Mouse (Mus musculus): ENCODE results near the gene Ctc1. TPM values are rescaled to one million over a fixed set of nuclear protein-coding genes. Genes with fewer than 3 reads are reported as not detected.

Gene Ctc1
- total RNA-seq, 2 experiments from 2014 or later = 50.2 to 51.3 TPM

GRCm38 (mm10) chr11:69066163-69066861 is 50.6 kb downstream of the Ctc1 start:
- DNase-seq (ENCODE audit: low spot score in 2 of 2) = no peak

DNA sequence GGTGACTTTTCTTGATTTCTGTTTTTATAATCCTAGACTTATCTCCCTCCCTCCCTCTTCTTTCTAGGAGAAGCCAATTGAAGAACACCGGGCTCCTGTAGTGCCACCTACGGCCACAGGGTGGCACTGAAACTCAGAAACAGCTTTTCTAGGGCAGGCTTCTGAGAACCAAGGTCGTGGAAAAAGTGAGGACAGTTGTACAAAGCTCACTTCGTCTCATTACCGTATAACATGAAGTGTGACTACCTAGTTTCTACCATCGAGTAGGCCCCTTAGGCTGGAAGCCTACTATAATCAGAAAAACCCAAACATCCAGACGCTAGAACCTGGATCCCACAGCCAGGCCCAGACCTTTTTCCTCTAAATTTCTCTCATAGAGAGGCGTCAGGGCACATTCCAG is 51.2 kb downstream of the Ctc1 start:
- peak; percentile 60 to 84 for DNase-seq (ENCODE audit: low spot score in 2 of 2)

DNA sequence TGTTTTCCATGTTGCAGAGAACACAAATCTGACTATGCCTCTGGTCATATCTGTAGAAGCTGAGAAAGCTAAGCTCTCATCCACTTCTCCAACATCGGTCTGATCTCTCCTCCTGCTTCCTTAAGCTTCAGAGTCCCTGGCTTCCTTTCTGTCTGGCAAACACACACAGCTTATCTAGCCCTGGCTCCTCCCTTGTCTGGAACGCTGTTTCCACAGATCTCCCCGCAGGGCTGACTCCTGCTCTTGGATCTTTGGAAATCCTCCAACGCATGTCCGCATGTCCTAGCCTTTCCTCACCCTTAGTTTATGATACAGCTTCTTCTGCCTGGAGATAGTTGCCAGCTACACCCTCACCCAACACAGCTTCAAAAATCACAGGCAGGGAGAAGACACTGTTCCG is 51.9 kb downstream of the Ctc1 start:
- DNase-seq (ENCODE audit: low spot score in 2 of 2) = no peak

DNA sequence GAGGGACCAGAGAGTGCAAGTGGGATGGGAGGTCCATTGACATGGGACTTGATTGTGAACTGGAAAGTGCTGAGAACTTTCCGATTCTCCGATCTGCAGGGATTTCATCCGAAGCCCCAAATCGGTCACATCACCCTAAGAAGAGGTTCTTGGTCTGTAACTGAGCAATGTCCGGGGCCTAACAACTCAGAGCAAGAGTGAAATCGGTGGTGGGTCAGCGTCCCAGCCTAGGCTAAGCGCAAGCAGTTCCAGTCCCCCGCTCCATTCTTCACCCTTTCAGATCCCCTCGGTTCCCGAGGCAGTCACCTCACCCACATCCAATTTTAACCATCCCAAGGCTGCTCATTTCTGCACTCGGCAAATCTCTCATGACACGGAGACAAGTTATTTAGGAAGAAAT is 54.4 kb downstream of the Ctc1 start:
- DNase-seq (ENCODE audit: low spot score in 2 of 2) = no peak

DNA sequence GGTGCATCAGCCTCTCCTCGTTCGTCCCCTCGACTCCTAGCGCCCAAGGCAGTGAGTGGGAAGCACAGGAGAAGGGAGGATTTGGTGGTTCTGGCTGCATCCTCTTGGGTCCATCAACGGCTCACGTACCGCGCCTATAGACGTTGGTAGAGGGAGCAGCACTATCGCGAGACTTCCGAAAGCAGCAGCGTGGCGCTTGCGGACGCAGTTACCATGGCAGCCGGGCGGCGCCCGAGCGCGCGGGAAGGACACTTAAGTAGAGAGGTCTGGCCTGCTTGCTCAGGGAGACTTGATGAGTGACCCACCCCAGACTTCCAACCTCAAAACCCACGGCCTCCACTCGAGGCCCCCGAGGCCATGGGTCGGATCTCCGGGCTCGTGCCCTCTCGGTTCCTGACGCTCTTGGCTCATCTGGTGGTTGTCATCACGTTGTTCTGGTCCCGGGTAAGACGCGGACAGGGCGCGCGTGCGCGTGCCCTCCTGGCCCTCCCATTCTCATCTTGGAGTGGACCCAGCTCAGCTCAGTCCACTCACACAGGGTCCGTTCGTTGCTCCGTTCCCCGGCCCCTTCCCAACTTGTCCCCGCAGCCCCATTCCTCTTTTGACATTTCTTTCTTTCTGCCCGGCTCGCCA is 55.0 kb downstream of the Ctc1 start, which contains the start of gene Tmem107:
Tmem107 (plus strand) TSS at position 217 of the 633 bp plus-strand sequence.
- peak; percentile 81 to 87 for DNase-seq (ENCODE audit: low spot score in 2 of 2)

DNA sequence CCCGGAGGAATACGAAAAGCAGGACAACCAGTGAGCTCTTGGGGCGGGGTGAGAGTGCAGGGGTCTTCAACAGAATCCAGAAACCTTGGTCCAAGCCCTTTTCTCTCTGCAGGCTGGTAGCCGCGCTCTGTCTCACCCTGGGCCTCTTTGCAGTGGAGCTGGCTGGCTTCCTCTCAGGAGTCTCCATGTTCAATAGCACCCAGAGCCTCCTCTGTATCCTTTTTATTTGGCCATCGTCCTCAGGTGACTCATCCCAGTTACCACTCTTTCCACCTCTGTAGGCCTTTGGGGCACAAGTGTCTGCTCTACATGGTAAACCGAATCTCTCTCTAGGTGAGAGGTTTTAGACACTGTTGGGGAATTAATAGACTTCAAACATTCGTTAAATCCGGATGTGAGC is 55.6 kb downstream of the Ctc1 start:
- DNase-seq (ENCODE audit: low spot score in 2 of 2) = no peak

DNA sequence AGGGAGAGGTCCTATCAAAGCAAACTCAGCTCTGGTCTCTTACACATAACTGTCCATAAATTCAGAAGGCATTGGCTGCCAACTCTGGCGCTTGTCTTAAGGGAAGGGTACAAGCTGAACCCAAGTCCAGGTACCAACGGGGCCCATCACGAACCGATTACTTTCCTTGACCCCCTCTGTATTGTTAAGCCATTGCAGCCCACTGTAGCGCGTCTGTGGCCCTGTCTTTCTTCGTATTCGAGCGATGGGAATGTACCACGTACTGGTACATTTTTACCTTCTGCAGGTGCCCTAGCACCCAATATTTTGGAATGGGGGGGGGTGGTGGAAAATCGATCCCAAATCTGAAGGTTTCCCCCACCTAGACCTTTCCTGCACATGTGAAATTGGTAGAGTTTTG is 56.5 kb downstream of the Ctc1 start:
- no peak for DNase-seq (ENCODE audit: low spot score in 2 of 2)

- DNase-seq (ENCODE audit: low spot score in 2 of 2) = no peak
Observed at GRCm38 (mm10) chr11:69072666-69073064, 57.0 kb downstream of the Ctc1 start.

DNA sequence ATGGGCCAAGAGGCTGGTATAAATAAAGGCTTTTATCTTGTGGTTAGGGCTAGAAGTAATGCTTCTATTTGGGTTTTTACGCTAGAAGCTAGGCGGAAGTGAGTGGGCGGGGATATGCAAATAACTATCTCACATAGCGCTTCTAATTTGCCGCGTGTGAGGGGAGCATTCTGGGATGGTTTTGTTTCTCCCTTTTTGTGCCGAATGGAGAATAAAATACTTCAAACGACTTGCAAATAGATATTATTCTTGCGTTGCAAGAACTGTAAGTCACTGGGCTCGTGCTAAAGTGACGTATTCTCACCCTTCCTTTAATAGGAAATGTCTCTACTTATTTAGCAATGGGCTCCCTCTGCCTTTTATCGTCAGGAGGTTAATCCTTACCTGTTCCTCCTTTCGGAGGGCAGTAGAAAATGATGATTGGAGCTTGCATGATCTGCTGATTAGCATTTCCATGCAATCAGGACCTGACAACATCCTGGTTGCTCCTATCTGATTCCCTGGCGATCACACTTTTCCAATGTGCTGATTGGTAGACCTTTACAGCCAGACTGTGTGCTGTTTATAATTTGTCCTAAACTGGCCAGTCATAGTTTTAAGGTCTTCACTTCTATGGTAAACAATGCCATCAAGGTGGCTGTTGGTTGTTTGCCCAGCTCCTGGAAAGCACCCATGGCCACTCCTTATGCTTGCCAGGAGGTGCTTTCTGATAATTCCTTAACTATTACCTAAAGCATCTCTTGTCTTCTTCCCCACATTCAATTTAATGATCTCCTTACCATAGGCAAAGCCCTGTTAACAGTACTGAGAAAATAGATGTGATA is 57.6 kb downstream of the Ctc1 start:
- peak in 1 of 2 experiments; percentile 55 for DNase-seq (ENCODE audit: low spot score in 2 of 2)

- DNase-seq (ENCODE audit: low spot score in 2 of 2) = no peak
Observed at GRCm38 (mm10) chr11:69073951-69074775, 58.5 kb downstream of the Ctc1 start.

GRCm38 (mm10) chr11:69074776-69075069 is 59.0 kb downstream of the Ctc1 start:
- no peak for DNase-seq (ENCODE audit: low spot score in 2 of 2)

- DNase-seq (ENCODE audit: low spot score in 2 of 2) = no peak
Observed at GRCm38 (mm10) chr11:69075764-69076479, 60.2 kb downstream of the Ctc1 start.

GRCm38 (mm10) chr11:69076572-69076971 is 60.9 kb downstream of the Ctc1 start:
- DNase-seq (ENCODE audit: low spot score in 2 of 2) = no peak

GRCm38 (mm10) chr11:69077316-69077715 is 61.6 kb downstream of the Ctc1 start:
- no peak for DNase-seq (ENCODE audit: low spot score in 2 of 2)

DNA sequence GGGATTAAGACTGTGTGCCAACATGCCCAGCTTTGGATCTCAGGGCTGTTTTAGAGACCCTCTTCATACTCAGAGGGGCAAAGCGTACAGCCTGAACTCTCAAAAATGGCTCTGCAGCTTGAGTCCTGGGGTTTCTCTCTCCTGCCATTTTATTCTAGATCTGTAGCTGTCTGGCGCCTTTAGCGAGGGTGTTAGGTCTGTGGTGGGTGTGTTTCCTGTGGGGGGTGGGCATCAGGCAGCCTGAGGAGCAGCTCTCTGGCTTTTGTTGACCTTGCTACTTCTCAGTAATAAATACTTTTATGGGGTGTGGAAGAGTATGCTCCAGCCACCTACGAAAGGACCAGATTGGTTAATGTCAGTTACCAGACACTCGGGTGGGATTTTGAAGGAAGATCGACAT is 62.3 kb downstream of the Ctc1 start:
- no peak for DNase-seq (ENCODE audit: low spot score in 2 of 2)

DNA sequence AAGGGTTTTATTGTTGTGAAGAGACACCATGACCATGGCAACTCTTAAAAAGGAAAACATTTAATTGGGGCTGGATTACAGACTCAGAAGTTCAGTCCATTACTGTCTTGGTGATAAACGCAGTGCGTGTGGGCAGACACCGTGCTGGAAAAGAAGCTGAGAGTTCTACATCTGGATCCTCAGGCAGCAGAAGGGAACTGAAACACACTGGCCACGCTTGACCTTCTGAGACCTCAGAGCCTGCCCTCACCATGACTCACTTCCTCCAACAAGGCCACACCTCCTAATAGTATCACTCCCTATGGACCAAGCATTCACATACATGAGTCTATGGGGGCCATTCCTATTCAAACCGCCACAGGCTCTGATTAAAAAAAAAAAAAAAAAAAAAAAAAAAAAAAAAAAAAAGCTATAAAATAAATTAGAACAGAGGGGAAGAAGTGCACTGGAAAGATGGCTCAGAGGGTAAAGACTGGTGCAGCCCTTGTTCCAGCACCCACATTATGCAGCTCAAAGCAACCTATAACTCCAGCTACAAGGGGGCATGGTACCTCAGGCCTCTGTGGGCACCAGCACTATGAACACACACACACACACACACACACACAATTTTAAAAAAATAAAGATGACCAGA is 63.2 kb downstream of the Ctc1 start:
- no peak for DNase-seq (ENCODE audit: low spot score in 2 of 2)

DNA sequence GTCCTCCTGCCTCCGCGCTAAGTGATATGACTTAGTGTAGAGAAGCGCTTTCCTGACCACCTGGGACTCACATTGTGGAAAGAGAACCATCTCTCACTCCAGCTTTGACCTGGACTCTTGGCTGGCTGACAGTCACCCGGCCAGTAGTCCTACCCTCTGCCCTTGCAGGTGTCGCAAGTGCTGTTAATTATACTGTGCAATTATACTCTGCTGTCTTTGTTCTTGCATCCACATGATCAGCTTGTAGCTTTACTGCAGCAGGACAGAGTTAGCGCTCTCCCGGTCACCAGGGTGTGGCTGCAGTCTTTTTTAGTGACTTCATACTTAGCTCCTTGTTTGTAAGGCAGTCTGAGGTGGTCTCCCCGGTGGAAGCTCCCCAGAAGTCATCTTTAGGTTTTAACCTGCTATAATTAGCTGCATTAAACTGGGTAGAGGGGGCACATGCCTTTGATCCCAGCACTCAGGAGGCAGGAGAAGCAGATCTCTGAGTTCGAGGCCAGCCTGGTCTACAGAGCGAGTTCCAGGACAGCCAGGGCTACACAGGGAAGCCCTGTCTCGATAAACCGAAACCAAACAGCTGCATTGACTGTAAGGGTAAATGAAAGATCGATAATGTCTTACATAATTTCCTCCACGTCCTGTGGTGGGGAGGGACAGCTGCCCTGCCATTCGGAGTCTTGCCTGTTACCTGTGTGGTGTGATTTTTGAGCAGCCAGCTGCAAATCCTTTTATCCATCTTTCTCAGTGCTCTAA is 64.6 kb downstream of the Ctc1 start:
- no peak for DNase-seq (ENCODE audit: low spot score in 2 of 2)

DNA sequence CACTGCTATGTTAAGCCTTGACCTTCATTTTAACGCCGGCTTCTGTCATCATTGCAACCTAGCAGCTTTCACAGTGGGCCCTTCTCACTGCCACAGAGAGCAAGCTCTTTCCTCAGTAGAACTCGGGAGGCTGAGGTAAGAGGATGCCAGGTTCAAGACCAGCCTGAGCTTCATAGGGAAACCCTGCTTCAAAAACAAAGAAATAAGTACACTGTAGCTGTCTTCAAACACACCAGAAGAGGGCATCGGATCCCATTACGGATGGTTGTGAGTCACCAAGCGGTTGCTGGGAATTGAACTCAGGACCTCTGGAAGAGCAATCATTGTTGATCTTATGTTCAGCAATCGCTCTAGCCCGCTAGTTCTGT is 65.1 kb downstream of the Ctc1 start:
- no peak for DNase-seq (ENCODE audit: low spot score in 2 of 2)

GRCm38 (mm10) chr11:69081613-69082012 is 65.9 kb downstream of the Ctc1 start:
- no peak for DNase-seq (ENCODE audit: low spot score in 2 of 2)

GRCm38 (mm10) chr11:69085608-69086007 is 69.9 kb downstream of the Ctc1 start:
- no peak for DNase-seq (ENCODE audit: low spot score in 2 of 2)
